Mouse (Mus musculus) activated CD4-positive, CD25-positive, alpha-beta regulatory T cell, adult 4 months (primary cell): ENCODE measurements around the gene Wdr70. TPM values are rescaled to one million over a fixed set of nuclear protein-coding genes. Genes with fewer than 3 reads are reported as not detected.

Experiments used
- ATAC-seq: one replicate; pipeline ENCODE4 v1.8.0; 2017
- polyA plus RNA-seq, 2 experiments: library from polyadenylated mRNA; unstranded; fragments of 100-300 nt; shearing (Covaris generic); gene quantifications; one replicate each; pipeline ENCODE4 v1.2.1; 2017

Wdr70 gene
- polyA plus RNA-seq, 2 experiments from 2014 or later, result 35.3 to 36.5 TPM

DNA sequence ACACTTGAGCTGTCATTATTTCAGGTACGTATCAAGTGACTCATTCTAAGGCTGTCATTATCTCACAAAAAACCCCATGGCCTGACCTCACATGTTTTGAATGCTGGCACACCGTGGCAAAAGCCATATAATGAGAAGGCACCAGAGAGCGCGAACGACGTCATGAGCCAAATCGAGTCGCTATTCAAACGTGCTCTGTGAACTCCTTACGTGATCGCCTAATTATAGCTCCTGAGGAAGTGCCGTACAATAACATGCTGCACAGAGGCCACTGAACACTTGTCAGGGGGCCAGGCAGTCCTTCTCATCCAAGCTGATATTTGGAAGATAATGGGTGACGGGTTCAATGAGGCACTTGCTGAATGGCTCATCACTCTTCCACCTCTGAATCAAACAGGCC, 241.6 kb downstream of the Wdr70 start:
- no peak for ATAC-seq

- no peak for ATAC-seq
These were observed 256.6 kb downstream of the Wdr70 start for GRCm38 (mm10) chr15:7842398-7842797.

GRCm38 (mm10) chr15:7841664-7842063, 257.3 kb downstream of the Wdr70 start:
- ATAC-seq, result no peak

DNA sequence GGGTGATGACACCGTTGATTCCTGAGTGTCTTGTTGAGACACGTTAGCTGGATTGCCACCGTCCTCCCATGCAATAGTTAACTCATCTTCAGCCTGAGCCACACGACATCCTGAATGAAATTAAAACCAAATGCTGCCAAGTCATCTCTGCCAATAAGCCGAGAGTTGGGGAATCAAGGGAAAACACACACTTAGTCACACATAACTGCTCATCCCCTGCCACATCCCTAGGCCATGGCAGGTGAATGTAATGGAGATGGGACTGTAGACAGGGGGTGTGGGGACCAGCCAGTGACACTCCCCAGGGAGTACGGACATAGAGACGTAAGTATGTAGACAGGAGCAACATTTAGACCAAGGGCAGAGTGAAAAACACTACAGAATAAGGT, 260.1 kb downstream of the Wdr70 start:
- no peak for ATAC-seq

DNA sequence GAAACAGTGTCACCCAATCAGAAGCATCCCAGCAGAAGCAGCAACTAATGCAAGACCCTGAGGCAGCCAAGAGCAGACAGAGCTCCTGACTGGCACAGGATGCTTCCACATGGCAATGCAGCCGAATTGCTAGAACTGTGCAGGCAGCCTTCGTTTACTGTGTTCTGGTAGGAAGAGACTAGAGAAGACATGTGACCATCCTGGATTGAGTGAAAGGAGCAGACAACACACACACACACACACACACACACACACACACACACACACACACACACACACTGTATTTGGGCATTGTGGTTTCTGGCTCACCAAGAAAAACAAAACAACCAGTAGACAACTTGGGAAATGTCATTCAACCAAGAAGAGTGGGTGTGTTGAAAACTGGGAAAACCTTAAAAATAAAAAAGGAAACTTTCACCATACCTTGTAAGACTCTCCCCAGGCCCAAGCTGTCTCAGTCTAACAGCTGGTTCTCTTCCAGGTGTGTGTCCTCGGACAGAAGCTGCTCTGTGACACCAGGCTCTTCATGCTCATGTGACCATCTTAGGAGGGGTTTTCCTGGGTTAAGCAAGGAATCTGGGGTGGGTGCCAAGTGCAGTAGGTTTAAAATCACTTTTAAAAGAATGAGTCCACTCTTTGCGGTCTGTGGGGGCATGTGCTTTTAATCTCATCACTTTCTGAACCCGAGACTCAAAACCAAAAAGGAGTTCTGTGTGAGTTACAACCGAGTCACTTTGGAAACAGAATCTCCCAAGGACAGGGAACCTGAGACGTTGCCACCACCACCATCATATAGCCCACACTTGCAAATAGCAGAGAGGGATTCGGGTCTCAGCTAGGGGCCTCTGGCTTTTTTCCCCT, 260.7 kb downstream of the Wdr70 start:
- ATAC-seq, result no peak

DNA sequence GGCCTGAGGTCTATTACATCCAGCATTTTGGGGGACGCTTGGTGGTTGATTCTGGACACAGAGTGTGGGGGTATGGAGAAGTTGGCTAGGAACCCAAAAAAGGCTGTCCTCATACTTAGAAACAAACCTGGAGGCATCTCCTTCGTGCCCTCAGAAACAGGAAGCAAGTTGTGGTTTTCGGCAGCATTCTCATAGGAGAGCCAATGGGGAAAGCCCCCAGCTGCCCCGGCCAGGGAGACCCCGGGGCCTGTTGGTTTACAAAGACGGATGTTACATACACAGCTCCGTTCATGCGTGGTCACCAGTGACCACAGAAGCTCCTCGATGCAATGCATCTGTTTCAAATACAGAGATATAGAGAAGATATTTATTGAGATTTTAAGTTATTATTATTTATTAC, 263.6 kb downstream of the Wdr70 start:
- ATAC-seq, result no peak

- no peak for ATAC-seq
These were observed 273.5 kb downstream of the Wdr70 start for GRCm38 (mm10) chr15:7825530-7825929.

- no peak for ATAC-seq
These were observed 275.1 kb downstream of the Wdr70 start for GRCm38 (mm10) chr15:7823886-7824285.

Other genes starting within 250 kb of the Wdr70 start
- 1 to 10 TPM; 8.2 to 9.6 TPM for gene Nup155, start 10.1 kb upstream of the Wdr70 start, polyA plus RNA-seq
- 10 to 100 TPM in 1 of 2 experiments, 1 to 10 TPM in 1; 6.5 to 12.9 TPM for gene Cplane1, start 69.9 kb upstream of the Wdr70 start, polyA plus RNA-seq